Mouse (Mus musculus): ENCODE results near the gene Vav2.
A peak's percentile ranks its signal among the peaks of the same experiment; 100 is the strongest.

DNA sequence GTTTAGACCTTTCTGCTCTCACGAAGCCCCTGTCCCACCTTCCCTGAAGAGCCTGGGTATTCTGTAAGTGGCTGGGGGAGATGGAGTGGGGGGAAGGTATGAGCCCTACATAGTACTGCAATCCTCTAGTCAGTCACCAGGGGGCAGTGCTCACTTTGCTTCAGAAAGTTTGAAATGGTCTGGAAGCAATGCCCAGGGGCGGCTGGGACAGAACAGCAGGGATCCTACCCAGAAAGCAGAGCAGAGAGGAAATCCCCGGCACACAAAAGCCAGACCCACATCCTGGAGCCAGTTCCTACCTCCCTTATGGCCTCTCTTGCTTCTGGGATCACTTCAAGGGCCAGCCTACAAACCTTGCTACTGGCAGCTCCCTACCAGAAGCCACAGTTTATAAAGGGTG is 137.8 kb downstream of the Vav2 start:
- peak; percentile 96 for TF ChIP-seq CTCF (IDR thresholded peaks at IDR 0.05)
- peak; percentile 76 for TF ChIP-seq EP300 (IDR thresholded peaks at IDR 0.05; ENCODE audit: insufficient read depth, low read depth, low read length)
- TF ChIP-seq POLR2A (IDR thresholded peaks at IDR 0.05; ENCODE audit: insufficient read depth, low read depth, low read length): no peak
